Mouse (Mus musculus) G1E (cell line): ENCODE results near the gene Usp1. TPM values are rescaled to one million over a fixed set of nuclear protein-coding genes. Genes with fewer than 3 reads are reported as not detected.

ENCODE experiments used
- ATAC-seq: 2 replicates; pipeline ENCODE4 v1.8.0; 2016; ENCODE audit warnings: mild to moderate bottlenecking; ENCODE audit not compliant: insufficient number of reproducible peaks, poor library complexity, low FRiP score, severe bottlenecking; ENCODE audit errors: extremely low read depth
- DNase-seq: peaks from one replicate; pipeline ENCODE4 v3.0.0; 2012; ENCODE audit warnings: low spot score
- H3K27me3 ChIP-seq: 2 replicates; pipeline ENCODE4 v1.6.1; 2012; ENCODE audit warnings: mild to moderate bottlenecking, low read length, inconsistent platforms; ENCODE audit not compliant: insufficient read depth
- H3K36me3 ChIP-seq: replicated peaks from 2 replicates; pipeline ENCODE3; 2012; ENCODE audit warnings: mild to moderate bottlenecking, inconsistent platforms
- H3K4me1 ChIP-seq: 2 replicates; pipeline ENCODE4 v1.6.1; 2012; ENCODE audit warnings: low read depth, low read length, inconsistent platforms, mixed read lengths; ENCODE audit not compliant: insufficient read depth
- H3K4me3 ChIP-seq: 2 replicates; pipeline ENCODE4 v1.5.1; 2012; ENCODE audit warnings: low read depth, mild to moderate bottlenecking, inconsistent platforms, low read length, moderate library complexity, mixed read lengths
- H3K9me3 ChIP-seq: replicated peaks from 2 replicates; pipeline ENCODE4 v1.6.1; 2012; ENCODE audit warnings: inconsistent platforms
- CTCF ChIP-seq: IDR thresholded peaks from 2 replicates; pipeline ENCODE4 v1.5.1; 2012; ENCODE audit warnings: low read depth, low read length, inconsistent platforms, mixed read lengths
- GATA1 ChIP-seq: IDR thresholded peaks from 2 replicates; pipeline ENCODE4 v1.6.1; 2012; ENCODE audit warnings: borderline replicate concordance, low read length, inconsistent platforms, mixed read lengths
- GATA2 ChIP-seq: IDR thresholded peaks from 2 replicates; pipeline ENCODE4 v1.6.1; 2012; ENCODE audit warnings: low read depth, low read length, inconsistent platforms, borderline replicate concordance
- POLR2AphosphoS5 ChIP-seq: IDR thresholded peaks from 2 replicates; pipeline ENCODE4 v1.6.1; 2012; ENCODE audit warnings: low read depth, low read length, inconsistent platforms; ENCODE audit not compliant: insufficient replicate concordance
- TAL1 ChIP-seq: conservative IDR thresholded peaks from 2 replicates; pipeline ENCODE4 v1.6.1; 2012; ENCODE audit warnings: low read depth, low read length, inconsistent platforms, mixed read lengths
- polyA plus RNA-seq: library from polyadenylated mRNA; stranded (reverse); fragments of >175 nt; gene quantifications from 2 replicates; pipeline ENCODE4 v1.2.3, GENCODE M21; 2012
- total RNA-seq, 2 experiments: library from RNA; stranded (forward) in 1 of 2; stranded (reverse) in 1 of 2; fragments of 200-1000 nt in 1 of 2; fragments of >200 nt in 1 of 2; fragmentation: Nextera tagmentation in 1 of 2; gene quantifications; 2 replicates each; pipeline ENCODE4 v1.2.3; 2014 to 2017

The Usp1 gene
- total and polyA plus RNA-seq, 3 experiments = 137 to 562 (median 185) TPM

DNA sequence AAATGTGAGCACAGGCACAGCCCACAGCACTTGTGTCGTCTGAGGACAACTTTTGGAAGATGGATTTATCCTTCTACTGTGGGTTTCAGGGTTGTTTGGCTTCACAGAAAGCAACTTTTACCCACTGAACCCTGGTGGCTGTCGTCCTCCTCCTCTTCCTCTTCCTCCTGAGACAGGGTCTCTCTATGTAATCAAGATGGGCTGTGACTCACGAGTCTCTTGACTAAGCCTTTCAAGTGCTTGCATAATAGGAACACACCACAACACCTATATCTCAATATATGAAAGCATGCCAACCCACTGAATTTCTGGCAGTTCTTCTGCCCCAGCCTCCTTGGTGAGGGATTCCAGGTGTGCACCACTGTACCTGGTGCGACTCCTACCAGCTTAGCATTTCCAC lies 2.7 kb upstream of the Usp1 start:
- ATAC-seq (no peak), DNase-seq (no peak)
- peaks cover 13% of the 10 kb centered on the region; the same call in 1 of the 2 replicates for H3K4me1 ChIP-seq
- no peaks in the 10 kb centered on the region for H3K9me3 ChIP-seq
- H3K27me3 ChIP-seq = no peaks in the 10 kb centered on the region
- no peak overlapping the region for H3K4me3 ChIP-seq
- TF ChIP-seq POLR2AphosphoS5 (no peak), TAL1 (no peak), GATA2 (no peak), GATA1 (no peak), CTCF (no peak)
- no peaks in the 10 kb centered on the region for H3K36me3 ChIP-seq

DNA sequence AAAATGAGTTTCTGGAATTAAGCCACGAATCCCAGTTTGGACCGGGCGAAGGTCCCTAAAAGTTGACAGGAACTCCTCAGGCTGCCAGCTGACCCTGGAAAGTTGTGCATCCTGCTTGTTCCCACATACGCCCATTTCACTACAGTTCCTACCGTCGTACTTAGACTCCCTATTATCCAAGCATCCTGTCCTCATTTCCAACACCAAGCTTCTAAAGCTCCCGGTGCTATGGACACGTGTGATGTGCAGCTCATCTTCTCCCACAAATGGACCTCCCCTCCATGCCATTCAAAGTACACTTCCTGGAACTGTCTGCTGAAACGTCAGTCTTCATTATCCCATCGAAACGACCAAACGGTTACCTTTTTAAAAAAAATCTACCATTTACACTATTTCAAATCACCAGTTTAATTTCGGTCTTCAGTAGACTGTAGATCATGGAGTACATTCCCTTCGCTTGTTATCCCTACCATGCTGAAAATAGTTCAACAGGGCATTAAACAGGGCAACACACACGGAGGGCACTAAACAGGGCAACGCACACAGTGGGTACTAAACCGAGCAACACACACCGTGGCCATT lies 1.5 kb upstream of the Usp1 start:
- Histone ChIP-seq H3K36me3 (peaks cover 3% of the 10 kb centered on the region), H3K4me3 (peak overlapping the region; percentile 84), H3K9me3 (no peaks in the 10 kb centered on the region), H3K4me1 (peaks cover 16% of the 10 kb centered on the region; the same call in 1 of the 2 replicates), H3K27me3 (no peaks in the 10 kb centered on the region)
- DNase-seq (peak; percentile 22), ATAC-seq (no peak)
- TF ChIP-seq GATA1 (no peak), GATA2 (no peak), TAL1 (no peak), CTCF (no peak)

DNA sequence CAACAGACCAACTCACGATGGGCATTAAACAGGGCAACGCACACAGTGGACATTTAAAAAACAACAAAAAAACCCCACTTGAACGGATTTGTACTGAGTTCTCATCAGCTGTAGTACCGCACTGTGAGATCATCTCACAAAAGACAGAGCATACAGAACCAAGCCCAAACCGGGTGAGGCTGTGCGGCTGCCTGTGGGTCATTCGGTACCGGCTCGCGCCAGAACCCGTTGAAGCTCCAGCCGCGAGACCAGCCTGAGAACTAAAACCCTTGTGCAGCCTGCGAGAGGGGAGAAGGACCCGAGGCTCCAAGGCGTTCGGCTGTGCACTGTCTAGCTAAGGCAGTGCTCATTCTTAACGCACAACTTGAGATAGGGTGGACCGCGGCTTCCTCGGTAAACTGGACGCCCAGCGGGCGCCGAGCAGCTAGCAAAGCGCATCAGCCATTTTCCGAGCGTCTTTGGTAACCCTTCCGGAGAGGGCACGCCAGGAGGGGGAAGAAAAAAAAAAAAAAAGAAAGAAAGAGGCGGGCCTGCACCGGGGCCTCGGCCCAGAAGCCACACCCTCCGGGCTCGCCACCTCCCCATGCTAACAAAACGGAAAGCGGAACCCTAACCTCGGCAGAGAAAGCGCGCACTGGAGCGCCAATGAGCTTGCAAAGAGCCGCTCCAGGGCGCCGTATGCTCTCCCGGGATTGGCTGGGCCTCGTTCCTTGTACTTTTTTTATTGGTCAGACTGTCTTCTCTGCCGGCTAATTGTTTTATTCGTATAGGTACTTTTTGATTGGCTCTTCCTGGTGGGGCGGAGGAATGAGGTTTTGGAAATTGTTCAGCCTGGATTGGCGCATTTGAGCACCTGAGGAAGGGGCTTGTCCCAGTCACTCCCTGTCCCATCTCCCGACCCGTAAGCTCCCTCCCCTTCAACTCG lies 705 bp upstream of the Usp1 start:
- Histone ChIP-seq H3K4me1 (peaks cover 16% of the 10 kb centered on the region; the same call in 1 of the 2 replicates), H3K36me3 (peaks cover 4% of the 10 kb centered on the region), H3K9me3 (no peaks in the 10 kb centered on the region), H3K27me3 (no peaks in the 10 kb centered on the region), H3K4me3 (peak overlapping the region; percentile 93)
- peak; percentile 87 for ATAC-seq
- peak; percentile 92 for DNase-seq
- TF ChIP-seq TAL1 (no peak), CTCF (no peak), POLR2AphosphoS5 (no peak), GATA1 (no peak), GATA2 (no peak)

- Histone ChIP-seq H3K4me3 (peak overlapping the region; percentile 93), H3K36me3 (peaks cover 14% of the 10 kb centered on the region), H3K4me1 (peaks cover 18% of the 10 kb centered on the region; the same call in 1 of the 2 replicates), H3K9me3 (no peaks in the 10 kb centered on the region), H3K27me3 (no peaks in the 10 kb centered on the region)
- DNase-seq = peak; percentile 9
- no peak for TF ChIP-seq CTCF
- TF ChIP-seq POLR2AphosphoS5 = no peak
- TF ChIP-seq GATA1 = no peak
- no peak for TF ChIP-seq TAL1
- no peak for TF ChIP-seq GATA2
- ATAC-seq = no peak
Observed at GRCm38 (mm10) chr4:98924071-98924905, 678 bp downstream of the Usp1 start.

DNA sequence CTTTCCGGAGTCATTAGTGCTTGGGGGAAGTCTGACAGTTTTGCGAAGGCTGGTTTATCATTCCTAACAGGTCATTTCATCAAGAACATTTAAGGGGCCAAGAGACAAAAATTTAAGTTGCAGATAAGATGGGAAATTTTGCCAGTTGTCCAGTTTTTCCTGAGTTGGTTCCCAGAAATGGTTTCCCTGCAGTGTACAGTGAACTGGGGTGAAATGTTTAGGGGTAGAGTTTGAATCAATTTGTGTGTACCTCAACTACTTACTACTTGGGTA lies 1.2 kb downstream of the Usp1 start:
- Histone ChIP-seq H3K4me1 (peaks cover 18% of the 10 kb centered on the region; the same call in 1 of the 2 replicates), H3K9me3 (no peaks in the 10 kb centered on the region), H3K27me3 (no peaks in the 10 kb centered on the region), H3K36me3 (peaks cover 16% of the 10 kb centered on the region), H3K4me3 (peak overlapping the region; percentile 93)
- TF ChIP-seq GATA1 (no peak), TAL1 (no peak), POLR2AphosphoS5 (no peak), CTCF (no peak), GATA2 (no peak)
- no peak for DNase-seq
- ATAC-seq = no peak

GRCm38 (mm10) chr4:98925250-98925781 lies 1.7 kb downstream of the Usp1 start:
- ATAC-seq (no peak), DNase-seq (no peak)
- H3K9me3 ChIP-seq = no peaks in the 10 kb centered on the region

More at GRCm38 (mm10) chr4:98925250-98925781, 1.7 kb downstream of the Usp1 start:
- H3K36me3 ChIP-seq = peaks cover 20% of the 10 kb centered on the region
- peak overlapping the region; percentile 93 for H3K4me3 ChIP-seq
- TF ChIP-seq GATA2 (no peak), TAL1 (no peak), POLR2AphosphoS5 (no peak), CTCF (no peak), GATA1 (no peak)
- H3K27me3 ChIP-seq = no peaks in the 10 kb centered on the region
- H3K4me1 ChIP-seq = peaks cover 18% of the 10 kb centered on the region; the same call in 1 of the 2 replicates
